Mouse (Mus musculus) forebrain, embryonic 16.5 days (tissue): Measurements from ENCODE around the gene Scarf2. TPM values are rescaled to one million over a fixed set of nuclear protein-coding genes. Genes with fewer than 3 reads are reported as not detected.

Source experiments
- ATAC-seq: fragments of 200-750 bp; cut with Nextera tagmentation; 2 replicates; pipeline ENCODE4 v1.8.0; 2017; ENCODE audit warnings: mild to moderate bottlenecking, moderate library complexity
- H3K27ac ChIP-seq: fragments of 300-500 bp; sonication (generic); 2 replicates; pipeline ENCODE4 v1.5.1; 2014; ENCODE audit warnings: low read length, control low read depth
- H3K27me3 ChIP-seq: fragments of 300-500 bp; sonication (generic); replicated peaks from 2 replicates; pipeline ENCODE4 v1.6.1; 2014; ENCODE audit warnings: low read length; ENCODE audit not compliant: control insufficient read depth, insufficient read depth
- H3K36me3 ChIP-seq: fragments of 300-500 bp; sonication (generic); 2 replicates; pipeline ENCODE4 v1.6.1; 2014; ENCODE audit not compliant: control insufficient read depth, insufficient read depth
- H3K4me1 ChIP-seq: fragments of 300-500 bp; sonication (generic); replicated peaks from 2 replicates; pipeline ENCODE4 v1.6.1; 2014; ENCODE audit warnings: low read length; ENCODE audit not compliant: control insufficient read depth, insufficient read depth
- H3K4me2 ChIP-seq: fragments of 300-500 bp; sonication (generic); 2 replicates; pipeline ENCODE4 v1.6.1; 2014; ENCODE audit warnings: mild to moderate bottlenecking, low read length, control low read depth
- H3K4me3 ChIP-seq: fragments of 300-500 bp; sonication (generic); replicated peaks from 2 replicates; pipeline ENCODE4 v1.5.1; 2014; ENCODE audit warnings: mild to moderate bottlenecking, low read length, control low read depth
- H3K9ac ChIP-seq: fragments of 300-500 bp; sonication (generic); replicated peaks from 2 replicates; pipeline ENCODE4 v1.6.1; 2014; ENCODE audit warnings: low read depth, low read length, control low read depth
- H3K9me3 ChIP-seq: fragments of 300-500 bp; sonication (generic); 2 replicates; pipeline ENCODE4 v1.6.1; 2016; ENCODE audit warnings: low read length; ENCODE audit not compliant: control insufficient read depth
- WGBS: fragments of 180-500 bp; shearing (Covaris S2); extraction: QIAGEN DNeasy Blood & Tissue Kit; methylation state at CpG from one replicate; pipeline ENCODE4 v1.1.7; 2014; 5-methylcytosine and 5-hydroxymethylcytosine counted together
- polyA plus RNA-seq: library from polyadenylated mRNA; unstranded; fragments of >200 nt; fragmentation: Nextera tagmentation; extraction: Ambion mirVana; gene quantifications from 2 replicates; pipeline ENCODE4 v1.2.1, GENCODE M21; 2015

Scarf2 gene
- polyA plus RNA-seq, 1 experiment from 2014 or later, result 0.99 TPM

DNA sequence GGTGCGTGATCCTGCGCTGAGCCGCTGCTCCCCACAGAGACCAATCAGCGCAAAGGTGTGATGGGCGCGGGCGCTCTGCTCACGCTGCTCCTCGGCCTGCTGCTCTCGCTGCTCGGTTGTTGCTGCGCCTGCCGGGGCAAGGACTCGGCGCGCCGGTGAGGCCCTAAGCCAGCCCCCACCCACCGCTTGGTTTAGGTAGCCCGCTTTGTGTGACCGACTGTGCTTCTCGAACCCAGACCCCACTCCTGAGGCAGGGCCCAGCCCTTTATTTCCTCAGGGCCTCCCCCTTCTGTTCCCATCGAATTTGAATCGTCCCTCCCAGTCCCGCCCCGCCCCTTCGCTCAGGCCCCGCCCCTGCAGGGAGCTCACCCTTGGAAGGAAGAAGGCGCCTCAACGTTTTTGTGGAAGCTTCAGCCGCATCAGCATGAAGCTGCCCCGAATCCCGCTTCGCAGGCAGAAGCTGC is 7.4 kb downstream of the Scarf2 start:
- peak overlapping the region; percentile 60 for H3K4me2 ChIP-seq
- H3K4me3 ChIP-seq, result peak overlapping the region; percentile 43
- peak overlapping the region; percentile 45; the same call in 1 of the 2 replicates for H3K9ac ChIP-seq
- H3K9me3 ChIP-seq, result no peaks in the 10 kb centered on the region
- peaks cover 64% of the 10 kb centered on the region for H3K27me3 ChIP-seq
- no peaks in the 10 kb centered on the region for H3K36me3 ChIP-seq
- H3K4me1 ChIP-seq, result peaks cover 48% of the 10 kb centered on the region
- no peak for ATAC-seq
- under 1% methylated on average over 33 of the region's 33 CpGs for WGBS
- no peak overlapping the region for H3K27ac ChIP-seq

DNA sequence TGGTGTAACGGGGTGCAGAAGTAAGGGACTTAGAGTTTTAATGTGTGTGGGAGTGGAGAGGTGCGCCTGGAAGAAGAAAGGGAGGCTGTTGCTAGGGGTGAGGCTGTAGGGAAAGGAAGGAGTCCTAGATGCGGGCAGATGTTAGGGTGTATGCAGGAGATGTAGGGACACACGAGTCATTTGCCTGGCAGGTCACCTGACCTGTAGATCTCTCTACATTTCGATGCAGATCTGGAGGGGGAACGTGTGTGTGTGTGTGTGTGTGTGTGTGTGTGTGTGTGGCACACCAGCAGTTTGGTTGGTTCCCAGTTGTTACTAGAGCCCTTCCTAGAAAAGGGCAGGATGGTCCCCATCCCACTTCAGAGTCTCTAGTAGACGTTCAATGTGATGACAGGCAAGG is 7.9 kb downstream of the Scarf2 start:
- Histone ChIP-seq H3K27me3 (peaks cover 59% of the 10 kb centered on the region), H3K4me1 (peaks cover 48% of the 10 kb centered on the region), H3K36me3 (no peaks in the 10 kb centered on the region), H3K9me3 (no peaks in the 10 kb centered on the region), H3K27ac (no peak overlapping the region), H3K4me3 (peak overlapping the region; percentile 43), H3K9ac (no peak overlapping the region), H3K4me2 (peak overlapping the region; percentile 60; the same call in 1 of the 2 replicates)
- WGBS, result 1% methylated on average over 7 of the region's 7 CpGs
- ATAC-seq, result no peak

DNA sequence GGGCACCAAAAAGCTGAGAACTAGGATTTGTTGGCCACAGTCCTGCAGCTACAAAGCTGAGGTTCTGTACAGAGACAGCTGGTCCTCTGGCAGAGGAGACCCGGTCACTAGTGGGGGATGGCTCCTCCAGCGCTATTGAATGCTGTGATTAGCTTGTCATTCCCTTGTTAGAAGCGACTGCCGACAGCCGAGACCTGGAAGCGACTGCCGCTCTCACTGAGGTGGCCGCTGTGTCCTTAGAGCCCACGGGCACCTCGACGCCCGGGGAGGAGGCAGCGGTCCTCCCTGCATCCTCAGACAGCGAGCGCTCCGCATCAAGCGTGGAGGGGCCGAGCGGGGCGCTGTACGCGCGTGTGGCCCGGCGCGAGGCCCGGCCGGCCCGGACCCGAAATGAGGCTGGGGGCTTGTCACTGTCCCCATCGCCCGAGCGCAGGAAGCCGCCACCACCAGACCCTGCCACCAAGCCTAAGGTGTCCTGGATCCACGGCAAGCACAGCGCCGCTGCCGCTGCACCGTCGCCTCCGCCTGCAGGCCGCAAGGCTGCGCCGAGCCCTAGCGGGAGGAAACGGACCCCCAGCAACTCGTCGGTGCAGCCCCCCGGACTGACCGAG is 9.6 kb downstream of the Scarf2 start:
- H3K9ac ChIP-seq, result peak overlapping the region; percentile 93
- H3K4me3 ChIP-seq, result peak overlapping the region; percentile 72
- 5% methylated on average over 45 of the region's 50 CpGs for WGBS
- H3K4me2 ChIP-seq, result peak overlapping the region; percentile 95
- H3K4me1 ChIP-seq, result peaks cover 48% of the 10 kb centered on the region
- H3K9me3 ChIP-seq, result no peaks in the 10 kb centered on the region
- peaks cover 47% of the 10 kb centered on the region for H3K27me3 ChIP-seq
- ATAC-seq, result peak; percentile 45
- H3K27ac ChIP-seq, result peak overlapping the region; percentile 92
- H3K36me3 ChIP-seq, result no peaks in the 10 kb centered on the region

DNA sequence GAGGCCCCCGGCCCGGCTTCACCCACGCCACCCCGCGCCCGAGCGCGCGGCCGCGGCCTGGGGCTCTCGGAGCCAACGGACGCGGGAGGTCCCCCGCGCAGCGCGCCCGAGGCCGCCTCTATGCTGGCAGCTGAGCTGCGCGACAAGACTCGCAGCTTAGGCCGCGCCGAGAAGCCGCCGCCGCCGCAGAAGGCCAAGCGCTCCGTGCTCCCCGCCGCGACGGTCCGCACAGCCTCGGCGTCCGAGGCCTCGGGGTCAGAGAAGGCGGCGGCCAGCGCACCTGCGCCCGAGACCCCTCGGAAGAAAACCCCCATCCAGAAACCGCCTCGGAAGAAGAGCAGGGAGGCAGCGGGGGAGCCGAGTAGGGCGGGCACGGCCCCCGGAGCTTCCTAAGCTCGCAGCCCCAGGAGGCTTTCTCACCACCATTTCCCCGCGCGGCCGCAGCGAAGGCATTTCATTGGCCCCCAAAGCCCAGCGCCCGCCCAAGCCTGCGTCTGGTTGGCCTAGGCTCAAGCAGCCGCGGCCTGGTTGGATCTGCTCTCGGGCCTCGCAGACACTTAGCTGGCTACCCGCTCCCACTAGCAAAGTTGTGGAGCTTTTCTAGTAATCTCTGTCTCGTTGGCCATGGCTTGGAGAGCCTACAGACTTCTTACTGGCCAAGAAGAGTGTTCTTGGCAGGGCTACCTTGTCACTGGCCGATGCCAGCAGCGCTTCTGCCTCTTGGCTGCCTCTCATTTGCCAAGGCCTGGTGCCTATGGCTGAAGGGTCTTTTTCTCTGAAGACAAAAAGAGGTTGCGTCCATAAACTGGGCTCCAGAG is 10.3 kb downstream of the Scarf2 start:
- H3K9me3 ChIP-seq, result no peaks in the 10 kb centered on the region
- peak overlapping the region; percentile 93 for H3K9ac ChIP-seq
- ATAC-seq, result peak; percentile 94
- peak overlapping the region; percentile 95 for H3K4me2 ChIP-seq
- H3K36me3 ChIP-seq, result no peaks in the 10 kb centered on the region
- H3K4me3 ChIP-seq, result peak overlapping the region; percentile 72
- 1% methylated on average over 72 of the region's 73 CpGs for WGBS
- peaks cover 39% of the 10 kb centered on the region for H3K27me3 ChIP-seq
- peaks cover 44% of the 10 kb centered on the region for H3K4me1 ChIP-seq
- H3K27ac ChIP-seq, result peak overlapping the region; percentile 92

DNA sequence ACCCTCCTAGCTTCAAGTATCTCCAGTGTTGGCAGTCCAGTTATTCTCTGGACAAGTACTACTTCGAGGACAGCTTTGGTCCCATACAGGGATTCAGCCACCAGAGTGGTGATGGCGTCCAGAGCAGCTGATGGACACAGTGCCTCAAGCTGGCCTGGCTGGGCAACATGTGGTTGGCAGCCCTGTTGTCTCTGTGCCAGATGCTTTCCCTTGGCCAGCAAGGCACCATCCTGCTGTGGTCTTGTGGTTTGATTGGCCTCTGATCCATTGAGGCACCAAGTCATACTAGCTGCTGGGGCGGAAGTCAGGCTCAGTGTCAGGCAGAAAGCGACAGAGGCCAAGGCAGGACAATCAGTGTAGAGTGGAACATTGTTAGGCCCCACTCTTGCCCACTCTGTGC is 12.0 kb downstream of the Scarf2 start:
- H3K27me3 ChIP-seq, result peaks cover 25% of the 10 kb centered on the region
- H3K4me3 ChIP-seq, result no peak overlapping the region
- no peak overlapping the region for H3K4me2 ChIP-seq
- no peak overlapping the region for H3K27ac ChIP-seq
- H3K4me1 ChIP-seq, result peaks cover 27% of the 10 kb centered on the region
- no peaks in the 10 kb centered on the region for H3K9me3 ChIP-seq
- ATAC-seq, result no peak
- WGBS, result 80% methylated on average over 4 of the region's 4 CpGs
- H3K36me3 ChIP-seq, result no peaks in the 10 kb centered on the region
- H3K9ac ChIP-seq, result no peak overlapping the region

DNA sequence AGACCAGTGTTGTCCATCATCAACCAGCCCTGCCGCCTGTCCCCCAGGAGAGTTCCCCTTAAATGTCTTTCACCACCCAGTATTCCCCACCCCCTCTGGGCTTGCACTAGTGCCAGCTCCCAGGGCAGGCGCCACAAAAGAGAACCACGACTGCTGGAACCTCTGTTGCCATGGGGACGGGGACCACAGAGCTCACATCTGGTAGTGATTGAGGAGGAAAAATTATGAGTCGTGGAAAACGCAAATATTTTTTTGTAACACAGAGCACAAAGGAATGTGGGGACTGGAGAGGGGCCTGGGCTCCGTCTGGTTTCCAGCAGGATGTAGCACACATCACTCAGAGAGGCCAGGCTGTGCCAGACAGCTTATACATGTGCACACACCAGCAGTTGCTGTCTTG is 12.6 kb downstream of the Scarf2 start:
- H3K27ac ChIP-seq, result peak overlapping the region; percentile 52
- ATAC-seq, result no peak

DNA sequence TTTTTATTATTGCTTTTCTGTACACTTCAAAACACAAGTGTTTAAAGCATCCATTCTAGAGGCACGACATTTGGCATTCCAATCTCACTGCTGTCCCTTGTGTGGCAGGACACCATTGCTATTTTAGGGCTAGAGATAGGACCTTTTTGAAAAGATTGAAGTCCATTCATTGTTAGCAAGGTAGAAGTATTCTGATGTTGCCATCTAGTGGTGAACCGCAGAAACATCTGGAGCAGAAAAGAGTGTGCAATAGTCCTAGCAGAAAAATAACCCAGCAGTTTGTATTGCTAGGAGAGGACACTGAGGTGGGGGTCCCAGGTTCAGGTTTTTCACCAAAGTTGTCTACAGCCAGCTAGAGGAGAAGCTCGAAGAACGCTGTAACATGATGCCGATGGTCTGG is 15.0 kb downstream of the Scarf2 start:
- Histone ChIP-seq H3K27me3 (peaks cover 6% of the 10 kb centered on the region; the same call in 1 of the 2 replicates), H3K4me1 (peaks cover 18% of the 10 kb centered on the region), H3K36me3 (no peaks in the 10 kb centered on the region), H3K9me3 (no peaks in the 10 kb centered on the region), H3K4me3 (no peak overlapping the region), H3K9ac (no peak overlapping the region), H3K4me2 (no peak overlapping the region), H3K27ac (no peak overlapping the region)
- ATAC-seq, result no peak
- WGBS, result 4% methylated on average over 5 of the region's 5 CpGs

More for the DNA sequence above, 12.6 kb downstream of the Scarf2 start:
- Histone ChIP-seq H3K9me3 (no peaks in the 10 kb centered on the region), H3K27me3 (peaks cover 22% of the 10 kb centered on the region), H3K4me2 (no peak overlapping the region), H3K9ac (no peak overlapping the region), H3K4me1 (peaks cover 21% of the 10 kb centered on the region), H3K36me3 (no peaks in the 10 kb centered on the region), H3K4me3 (no peak overlapping the region)
- WGBS, result 18% methylated on average over 7 of the region's 7 CpGs

DNA sequence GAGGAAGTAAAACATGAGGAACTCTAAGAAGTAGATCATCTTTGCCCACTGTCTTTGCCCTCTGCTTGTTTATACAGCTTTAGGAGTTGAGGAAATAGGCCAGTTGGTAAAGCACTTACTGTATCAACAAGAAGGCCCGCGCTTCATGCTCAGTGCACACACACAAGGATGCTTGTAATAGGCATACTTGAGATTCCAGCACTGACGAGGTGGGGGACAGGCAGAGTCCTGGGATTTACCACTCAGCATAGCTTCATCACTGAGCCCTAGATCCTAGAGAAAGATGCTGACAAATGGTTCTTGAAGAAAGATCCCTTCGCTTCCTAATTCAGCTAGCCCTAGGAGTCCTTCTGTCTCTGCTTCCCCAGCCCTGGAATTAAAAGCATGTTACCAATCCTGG is 16.1 kb downstream of the Scarf2 start:
- Histone ChIP-seq H3K9me3 (no peaks in the 10 kb centered on the region), H3K4me2 (no peak overlapping the region), H3K4me3 (no peak overlapping the region), H3K27ac (no peak overlapping the region), H3K4me1 (peaks cover 9% of the 10 kb centered on the region), H3K9ac (no peak overlapping the region), H3K36me3 (no peaks in the 10 kb centered on the region), H3K27me3 (peaks cover 9% of the 10 kb centered on the region; the same call in 1 of the 2 replicates)
- no peak for ATAC-seq
- WGBS, result 59% methylated on average over 4 of the region's 4 CpGs
